Mouse (Mus musculus) left cerebral cortex, adult 18-20 months (tissue): Measurements from ENCODE around the gene H2al1b. TPM values are rescaled to one million over a fixed set of nuclear protein-coding genes. Genes with fewer than 3 reads are reported as not detected.

Experiments used
- DNase-seq, 2 experiments: peaks; one replicate each; pipeline ENCODE4 v3.0.0; 2021 to 2022; ENCODE audit warnings: low spot score in 2 of 2, mixed read lengths in 1 of 2
- total RNA-seq, 2 experiments: library from RNA; stranded (reverse); gene quantifications; 2 replicates each; pipeline ENCODE4 v1.2.3; 2021

H2al1b gene
- total RNA-seq, 2 experiments from 2014 or later: not detected

DNA sequence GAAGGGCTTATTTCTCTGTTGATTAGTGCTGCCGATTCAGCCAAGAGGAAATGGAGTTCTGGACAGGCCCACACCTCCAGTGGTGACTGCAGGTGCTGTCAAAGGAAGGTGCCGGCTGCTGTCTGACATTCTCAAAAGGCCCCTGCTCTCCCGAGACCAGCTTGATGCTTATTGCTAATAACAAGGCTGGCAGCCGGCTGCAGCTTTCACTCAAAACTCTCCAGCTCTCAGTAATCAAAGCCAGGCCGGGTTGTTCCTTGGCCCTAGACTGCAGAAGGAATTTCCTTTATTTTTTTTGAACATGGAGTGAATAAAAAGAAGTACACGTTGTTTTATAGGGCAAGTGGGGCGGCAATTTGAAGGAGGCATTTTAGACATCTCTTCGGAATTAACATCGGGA is 43.5 kb downstream of the H2al1b start:
- no peak for DNase-seq

DNA sequence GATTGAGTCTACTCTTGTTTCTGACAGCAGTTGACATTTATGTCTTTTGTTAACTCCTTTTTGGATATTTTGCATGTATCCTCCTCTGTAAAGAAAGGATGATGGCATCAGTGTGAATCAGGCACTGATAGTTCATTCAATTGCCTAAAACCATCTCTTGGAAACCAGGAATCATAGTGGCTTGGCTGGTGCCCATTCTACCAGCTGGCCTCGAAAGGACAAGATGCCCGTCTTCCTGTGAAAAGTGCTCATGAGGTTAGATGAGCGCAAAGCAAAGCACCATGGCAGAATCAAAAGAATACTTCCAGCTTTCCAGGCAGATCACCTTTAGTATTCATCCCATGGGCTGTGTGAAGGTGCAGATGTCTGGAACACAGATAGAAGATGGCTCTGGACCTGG is 44.5 kb downstream of the H2al1b start:
- no peak for DNase-seq

Other genes with a start within 250 kb of the H2al1b start
- not detected for gene H2al1a, start 3.2 kb upstream of the H2al1b start, total RNA-seq
- gene H2al1c, start 3.2 kb downstream of the H2al1b start, total RNA-seq: not detected
- gene H2al1d, start 6.4 kb downstream of the H2al1b start, total RNA-seq: not detected
- not detected for gene H2al1e, start 9.5 kb downstream of the H2al1b start, total RNA-seq
- not detected for gene H2al1f, start 12.7 kb downstream of the H2al1b start, total RNA-seq
- gene H2al1g, start 15.8 kb downstream of the H2al1b start, total RNA-seq: not detected
- gene H2al1h, start 19.1 kb downstream of the H2al1b start, total RNA-seq: not detected
- gene H2al1i, start 22.2 kb downstream of the H2al1b start, total RNA-seq: not detected
- gene H2al1j, start 25.4 kb downstream of the H2al1b start, total RNA-seq: not detected